Comparison of ENCODE assay signal across 8 mouse cellular contexts in the genomic region with DNA sequence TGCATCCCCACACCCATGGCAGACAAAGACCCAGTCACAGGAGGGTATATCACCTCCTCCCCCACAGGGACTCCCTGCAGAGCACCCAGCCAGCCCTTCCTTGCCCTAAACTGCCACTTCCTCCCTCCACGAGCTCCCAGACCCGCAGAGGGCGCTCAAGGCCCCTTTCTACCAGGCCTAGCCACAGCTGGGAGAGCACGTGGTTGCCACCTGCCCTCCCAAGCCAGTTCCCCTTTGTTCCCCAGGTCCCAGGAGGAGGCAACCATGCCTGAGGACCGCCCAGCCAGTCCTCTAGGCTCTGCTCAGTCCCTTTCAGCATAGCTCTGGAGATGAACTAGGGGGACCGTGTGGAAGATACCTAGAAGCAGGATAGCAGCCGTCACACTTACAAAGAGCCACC. TPM values are rescaled to one million over a fixed set of nuclear protein-coding genes. Genes with fewer than 3 reads are reported as not detected.
DNase-seq lines count a peak whose midpoint lies in the region; ATAC-seq and TF ChIP-seq lines count a peak whose summit lies in the region.

No protein-coding gene starts in this region.

- H3K9ac ChIP-seq in limb, embryonic 14.5 days (ENCODE audit: low read depth, low read length, severe bottlenecking), result no peak overlapping the region; the same call in 1 of the 2 replicates
- peak overlapping the region; percentile 26; the same call in 1 of the 2 replicates for H3K9ac ChIP-seq in stomach, embryonic 16.5 days (ENCODE audit: low read length)

- no peaks in the 10 kb centered on the region for H3K27me3 ChIP-seq in limb, embryonic 14.5 days (ENCODE audit: control insufficient read depth, insufficient read depth, low read length)
- H3K27me3 ChIP-seq in stomach, embryonic 16.5 days (ENCODE audit: control insufficient read depth, insufficient read depth, low read length), result no peaks in the 10 kb centered on the region

- no peak overlapping the region for H3K4me2 ChIP-seq in limb, embryonic 14.5 days (replicated peaks; ENCODE audit: low read depth, low read length, severe bottlenecking)
- H3K4me2 ChIP-seq in stomach, embryonic 16.5 days (ENCODE audit: low read depth, low read length), result no peak overlapping the region

- H3K4me1 ChIP-seq in limb, embryonic 14.5 days (ENCODE audit: control insufficient read depth, insufficient read depth, low read length), result peaks cover 25% of the 10 kb centered on the region
- H3K4me1 ChIP-seq in stomach, embryonic 16.5 days (ENCODE audit: control insufficient read depth, insufficient read depth, low read length), result peaks cover 18% of the 10 kb centered on the region

- no peak overlapping the region for H3K4me3 ChIP-seq in limb, embryonic 14.5 days (replicated peaks; ENCODE audit: low read length)
- H3K4me3 ChIP-seq in stomach, embryonic 16.5 days (replicated peaks; ENCODE audit: low read length), result no peak overlapping the region

- no peaks in the 10 kb centered on the region for H3K36me3 ChIP-seq in limb, embryonic 14.5 days (ENCODE audit: control insufficient read depth, insufficient read depth, low read length)
- no peaks in the 10 kb centered on the region for H3K36me3 ChIP-seq in stomach, embryonic 16.5 days (ENCODE audit: control insufficient read depth, insufficient read depth, low read length)

- WGBS in limb, embryonic 14.5 days, result 9% methylated on average over 7 of the region's 7 CpGs
- 15% methylated on average over 7 of the region's 7 CpGs for WGBS in stomach, embryonic 16.5 days

- TF ChIP-seq POLR2A in limb, embryonic 14.5 days (IDR thresholded peaks at IDR 0.05; ENCODE audit: borderline replicate concordance, extremely low read depth, insufficient read depth, insufficient read length), result no peak

- ATAC-seq in limb, embryonic 14.5 days (ENCODE audit: low FRiP score, low read depth), result peak; percentile 67; the same call in 1 of the 2 replicates
- peak; percentile 94 for ATAC-seq in monocyte, adult 5-6 weeks (replicated peaks; ENCODE audit: insufficient number of reproducible peaks, low FRiP score, low TSS enrichment, poor library complexity, severe bottlenecking)
- ATAC-seq in stomach, embryonic 16.5 days (ENCODE audit: insufficient read depth, low FRiP score), result peak; percentile 69

- DNase-seq in 3134 (ENCODE audit: extremely low read depth, insufficient read length, low spot score), result peak; percentile 80
- peak; percentile 98 for DNase-seq in R1 (ENCODE audit: low read depth, low spot score)
- peak; percentile 73 for DNase-seq in embryo, embryonic 11.5 days (ENCODE audit: low read depth, low spot score)
- peak; percentile 99 for DNase-seq in heart, adult 11 months
- DNase-seq in kidney, adult 8-10 months, result peak; percentile 87 to 91
- peak; percentile 70 for DNase-seq in limb, embryonic 14.5 days (ENCODE audit: low spot score)

- no peak overlapping the region for H3K27ac ChIP-seq in limb, embryonic 14.5 days (replicated peaks; ENCODE audit: low read depth, low read length)
- H3K27ac ChIP-seq in stomach, embryonic 16.5 days (ENCODE audit: low read length), result no peak overlapping the region; the same call in 1 of the 2 replicates

- H3K9me3 ChIP-seq in limb, embryonic 14.5 days (ENCODE audit: control insufficient read depth, low read length), result no peaks in the 10 kb centered on the region
- no peaks in the 10 kb centered on the region for H3K9me3 ChIP-seq in stomach, embryonic 16.5 days (replicated peaks; ENCODE audit: control insufficient read depth, low read length)

RNA-seq across cellular contexts. Expression of gene Ptma, which starts 17.1 kb away (rescaled TPM):
- polyA plus RNA-seq in limb, embryonic 14.5 days (2012; rRNA removed), result 1,648 and 3,055 TPM in 2 replicates
- polyA plus RNA-seq in limb, embryonic 14.5 days (2014; fragmentation: Nextera tagmentation; extraction: Ambion mirVana), result 2,429 and 2,674 TPM in 2 replicates
- total RNA-seq in monocyte, adult 5-6 weeks (2017), result 2,048 to 2,960 TPM (median 2,606 TPM) in 3 replicates
- polyA plus RNA-seq in stomach, embryonic 16.5 days (2015; fragmentation: Nextera tagmentation; extraction: Ambion mirVana), result 1,914 and 2,170 TPM in 2 replicates
